Mouse (Mus musculus): ENCODE results near the gene Stmn1.

Gene Stmn1

GRCm38 (mm10) chr4:134460277-134460676 is 7.8 kb upstream of the Stmn1 start:
- DNase-seq = no peak

DNA sequence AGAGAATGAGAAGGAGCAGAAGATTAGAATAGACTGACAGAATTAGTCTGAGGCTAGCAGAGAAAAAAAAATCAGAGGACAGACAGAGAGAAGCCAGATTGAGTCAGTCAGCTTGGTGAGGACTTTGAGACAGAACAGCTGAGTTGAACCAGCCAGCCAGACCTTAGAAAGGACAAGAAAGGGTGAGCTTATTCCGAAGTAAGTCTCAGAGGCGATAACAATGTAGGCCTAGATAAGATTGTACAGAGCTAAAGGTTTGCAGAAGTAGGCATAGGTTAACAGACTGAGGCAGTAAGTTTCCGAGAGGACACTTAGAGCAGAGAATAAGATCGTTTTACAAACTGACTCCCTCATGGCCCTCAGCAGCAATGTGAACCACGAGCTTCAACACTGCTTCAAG is 6.9 kb upstream of the Stmn1 start:
- DNase-seq = no peak

DNA sequence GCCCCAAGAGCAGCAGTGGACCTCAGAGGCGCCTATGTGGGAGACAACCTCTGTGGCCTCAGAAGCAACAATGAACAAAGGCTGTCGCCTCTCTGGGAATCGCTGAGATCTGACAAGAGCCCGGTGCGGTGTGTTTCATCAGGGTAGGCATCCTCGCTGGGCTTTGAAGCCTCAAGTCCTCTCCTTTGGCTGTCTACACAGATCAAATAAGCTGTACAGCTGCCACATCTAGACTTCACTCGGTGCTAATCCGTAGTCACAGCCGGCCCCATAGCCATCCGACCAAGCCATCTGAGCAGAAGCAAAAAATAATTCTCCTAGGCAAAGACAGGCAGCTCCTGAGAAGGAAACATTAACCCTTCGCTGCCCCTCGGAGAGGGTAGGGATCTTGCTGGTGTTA is 2.3 kb upstream of the Stmn1 start:
- DNase-seq = no peak

- no peak for DNase-seq
Observed at GRCm38 (mm10) chr4:134466381-134467262, 1.5 kb upstream of the Stmn1 start.

DNA sequence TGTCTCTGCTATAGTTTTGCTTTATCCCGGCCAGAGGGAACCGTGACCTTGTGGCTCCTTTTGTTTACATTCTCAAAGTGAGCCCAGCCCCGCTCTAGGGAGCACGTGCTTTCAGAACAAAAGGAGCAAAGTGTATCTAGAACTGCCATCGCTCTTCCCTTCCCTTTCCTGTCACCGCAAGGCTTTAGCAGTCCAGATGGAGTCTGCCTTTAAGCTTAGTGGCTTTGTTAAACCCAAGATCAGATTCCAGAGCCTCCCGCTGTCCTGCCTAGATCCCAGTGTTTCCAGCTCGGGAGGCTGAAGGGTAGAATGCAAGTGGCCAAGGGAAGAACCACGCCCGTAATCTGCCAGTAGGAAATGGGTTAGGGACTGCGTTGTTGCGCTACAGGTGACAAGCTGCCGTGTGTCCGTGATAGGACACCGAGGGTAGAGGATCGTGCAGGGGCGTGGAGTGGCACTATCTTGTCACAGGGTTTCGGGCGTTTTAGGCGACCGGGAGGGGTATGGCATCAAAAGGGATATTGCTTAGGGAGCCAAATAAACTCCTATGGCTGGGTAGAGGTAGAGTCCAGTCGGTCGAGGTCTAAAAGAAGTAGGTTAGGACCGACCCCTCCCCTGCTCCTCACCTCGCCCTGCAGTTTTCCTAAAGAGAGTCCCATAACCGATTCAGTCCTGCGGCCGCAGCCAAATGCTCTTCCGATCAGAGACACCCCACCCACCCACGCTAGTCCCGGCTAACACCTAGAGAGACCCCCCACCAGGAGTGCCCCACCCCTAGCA is 495 bp upstream of the Stmn1 start:
- peak; percentile 75 for DNase-seq

- peak; percentile 97 for DNase-seq
Observed at GRCm38 (mm10) chr4:134468578-134469266, 602 bp downstream of the Stmn1 start.

GRCm38 (mm10) chr4:134469341-134469796 is 1.2 kb downstream of the Stmn1 start:
- DNase-seq = no peak

DNA sequence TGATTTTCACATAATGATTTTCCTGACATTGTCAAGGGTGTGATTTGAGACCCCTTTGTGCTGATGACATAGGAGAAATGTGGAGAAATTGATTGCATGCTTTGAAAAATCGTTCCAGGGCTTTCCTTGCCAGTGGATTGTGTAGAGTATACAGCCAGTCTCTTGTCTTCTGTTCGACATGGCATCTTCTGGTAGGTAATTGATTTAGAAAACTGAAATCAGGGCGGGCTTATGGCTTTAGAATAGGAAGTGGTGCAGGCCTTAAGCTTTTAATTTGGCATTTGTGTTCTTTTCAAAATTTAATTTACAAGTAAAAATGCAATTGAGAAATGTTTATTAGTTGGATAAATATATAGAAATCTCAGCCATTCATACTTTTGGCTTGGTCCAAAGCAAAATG is 1.9 kb downstream of the Stmn1 start:
- no peak for DNase-seq

- DNase-seq = no peak
Observed at GRCm38 (mm10) chr4:134471469-134471868, 3.3 kb downstream of the Stmn1 start.

GRCm38 (mm10) chr4:134473764-134474163 is 5.6 kb downstream of the Stmn1 start:
- DNase-seq = no peak

- no peak for DNase-seq
Observed at GRCm38 (mm10) chr4:134474240-134474639, 6.1 kb downstream of the Stmn1 start.

DNA sequence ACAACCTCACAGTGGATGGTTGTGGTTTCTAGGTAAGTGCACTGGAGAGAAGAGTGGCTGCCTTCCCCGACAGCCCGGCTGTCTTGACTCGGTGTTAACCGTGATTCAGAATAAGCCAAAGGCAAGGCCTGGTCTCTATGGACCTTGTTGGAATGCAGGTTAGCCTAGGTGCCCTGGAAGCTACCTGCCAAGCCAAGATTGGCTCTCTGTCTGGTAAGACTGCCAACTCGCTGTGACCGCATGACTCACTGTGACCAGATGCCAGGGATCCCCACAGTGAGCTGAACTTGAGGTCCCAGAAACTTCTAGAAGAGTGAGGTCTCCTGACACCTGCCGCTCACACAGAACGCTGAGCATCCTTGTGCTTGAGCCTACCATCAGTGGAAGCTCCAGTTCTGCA is 8.8 kb downstream of the Stmn1 start:
- peak; percentile 8 for DNase-seq

GRCm38 (mm10) chr4:134478031-134478430 is 9.9 kb downstream of the Stmn1 start:
- peak; percentile 95 for DNase-seq

GRCm38 (mm10) chr4:134479839-134480238 is 11.7 kb downstream of the Stmn1 start:
- no peak for DNase-seq

DNA sequence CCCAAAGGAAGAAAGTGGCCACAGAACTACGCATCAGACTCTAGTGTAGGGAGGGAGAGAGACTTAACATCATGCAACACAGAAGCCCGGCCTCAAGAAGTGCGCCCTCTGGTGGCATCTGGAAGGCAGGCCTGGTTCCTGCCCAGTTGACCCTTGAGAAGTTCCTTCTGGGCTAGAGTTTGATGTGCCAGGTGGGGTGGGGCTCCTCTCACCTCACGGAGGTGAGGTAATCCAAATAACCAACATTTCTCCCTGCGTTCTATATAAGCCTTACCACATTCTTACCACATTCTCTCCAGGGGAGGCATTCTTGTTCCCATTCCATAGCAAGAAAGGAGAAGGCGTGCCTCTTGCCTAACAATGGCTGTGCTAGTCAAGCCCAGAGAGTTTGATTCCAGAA is 12.7 kb downstream of the Stmn1 start:
- peak; percentile 92 for DNase-seq

- DNase-seq = peak; percentile 7
Observed at GRCm38 (mm10) chr4:134481270-134481669, 13.2 kb downstream of the Stmn1 start.

DNA sequence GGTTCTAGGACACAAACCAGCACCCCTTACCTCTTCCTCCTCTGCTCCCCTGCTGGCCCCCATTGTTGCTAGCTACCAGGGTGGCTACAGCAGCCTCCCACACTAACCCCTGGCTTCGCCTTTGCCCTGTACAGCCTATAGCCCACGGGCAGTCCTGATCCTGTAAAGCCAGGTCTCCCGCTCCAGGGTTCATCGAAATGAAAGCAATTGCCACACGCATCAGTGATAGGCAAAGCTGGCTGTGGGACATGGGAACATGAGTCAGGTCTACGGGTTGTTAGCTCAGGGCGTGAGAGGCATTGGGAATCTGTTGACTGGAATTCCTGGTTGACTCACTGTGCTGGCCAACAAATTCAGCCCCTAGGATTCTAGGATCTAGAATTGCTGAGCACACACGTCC is 14.3 kb downstream of the Stmn1 start:
- DNase-seq = no peak

- DNase-seq = no peak
Observed at GRCm38 (mm10) chr4:134483078-134483688, 15.1 kb downstream of the Stmn1 start.

DNA sequence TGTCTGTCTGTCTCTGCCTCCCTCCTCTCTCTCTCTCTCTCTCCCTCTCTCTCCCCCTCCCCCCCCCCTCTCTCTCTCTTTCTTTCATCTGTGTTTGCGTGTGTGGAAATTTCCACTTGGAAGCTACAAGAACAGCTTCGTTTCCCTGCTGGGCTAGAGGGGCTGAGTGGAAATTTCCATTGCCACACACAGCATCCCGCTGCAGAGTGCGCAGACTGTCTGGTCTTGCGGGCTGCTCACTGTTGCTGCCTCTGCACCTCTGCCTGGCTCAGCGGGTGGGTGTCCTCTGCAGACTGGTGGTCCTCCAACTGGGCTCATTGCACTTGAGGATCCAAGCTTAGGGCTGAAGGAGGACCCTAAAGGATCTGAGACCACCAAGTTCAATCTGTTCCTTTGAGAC is 15.6 kb downstream of the Stmn1 start:
- peak; percentile 2 for DNase-seq

- DNase-seq = peak; percentile 2
Observed at GRCm38 (mm10) chr4:134484231-134484630, 16.1 kb downstream of the Stmn1 start.

DNA sequence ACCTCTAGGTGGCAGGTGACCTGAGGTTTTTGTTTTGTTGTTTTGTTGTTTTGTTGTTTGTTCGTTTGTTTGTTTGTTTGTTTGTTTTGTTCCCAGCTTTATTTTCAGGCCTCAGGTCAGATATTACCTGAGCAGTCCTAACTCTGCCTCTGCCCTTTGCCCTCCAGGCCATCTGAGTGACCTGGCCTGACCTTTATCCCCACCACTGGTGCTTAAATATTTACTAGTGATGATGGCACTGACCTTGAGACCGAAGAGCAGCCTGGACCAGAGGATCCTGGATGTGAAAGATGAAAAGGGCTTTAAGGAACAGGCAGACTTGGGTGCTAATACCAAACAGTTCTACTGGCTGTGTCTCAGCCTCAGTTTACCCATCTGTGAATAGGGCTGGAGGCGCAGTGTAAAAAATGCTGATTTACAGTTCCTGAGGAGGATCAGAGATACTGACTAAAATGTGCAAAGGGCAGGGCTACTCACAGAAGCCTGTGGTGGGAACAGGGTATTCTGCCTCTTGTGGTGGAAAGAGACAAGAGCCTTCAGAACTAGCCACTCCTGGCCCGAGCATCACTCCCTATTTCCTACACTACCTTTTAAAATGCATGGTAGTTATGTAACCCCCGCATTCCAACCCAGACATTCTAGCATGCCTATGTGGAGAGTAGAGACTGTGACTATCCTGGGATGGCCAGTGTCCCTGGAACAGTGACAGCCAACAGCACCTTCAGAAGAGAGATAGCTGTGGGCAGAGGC is 17.2 kb downstream of the Stmn1 start:
- no peak for DNase-seq

- DNase-seq = no peak
Observed at GRCm38 (mm10) chr4:134488211-134488610, 20.1 kb downstream of the Stmn1 start.
